Mouse (Mus musculus) adrenal gland, adult 18-20 months (tissue): ENCODE data around the gene Stk31. TPM values are rescaled to one million over a fixed set of nuclear protein-coding genes. Genes with fewer than 3 reads are reported as not detected.

ENCODE experiments used
- total RNA-seq, 2 experiments: library from RNA; stranded (reverse); gene quantifications; 1 replicate in 1 of 2; 2 replicates in 1 of 2; pipeline ENCODE4 v1.2.3; 2021

Gene Stk31
- total RNA-seq, 2 experiments from 2014 or later: 0.13 TPM; not detected in 1

Other genes with a start within 250 kb of the Stk31 start
- gene Igf2bp3, start 180.6 kb upstream of the Stk31 start, total RNA-seq: under 1 TPM in 1 of 2 experiments, not detected in 1; 0.10 TPM
- 100 to 1,000 TPM; 102 to 111 TPM for gene Tra2a, start 131.6 kb upstream of the Stk31 start, total RNA-seq
- gene Ccdc126, start 76.3 kb upstream of the Stk31 start, total RNA-seq: 10 to 100 TPM; 10.1 to 16.1 TPM
- 1 to 10 TPM in 1 of 2 experiments, under 1 TPM in 1; 0.89 to 1.2 TPM for gene Fam221a, start 27.9 kb upstream of the Stk31 start, total RNA-seq